ENCODE assay signal across 17 mouse cellular contexts in genomic region chr14:69545052-69545451, GRCm38 (mm10). TPM values are rescaled to one million over a fixed set of nuclear protein-coding genes. Genes with fewer than 3 reads are reported as not detected.
A peak's percentile ranks its signal among the peaks of the same experiment; 100 is the strongest.
ATAC-seq lines count a peak whose summit lies in the region.
"Had no signal": no experiment of that assay in that cellular context is flagged by ENCODE, and none has a peak within 500 bp of the region (broad histone marks: within the 10 kb centered on the region; RNA-seq: fewer than 3 reads in every experiment).

No protein-coding gene starts in this region.

- ATAC-seq in common myeloid progenitor, adult 5-6 weeks (replicated peaks; ENCODE audit: low read depth, poor library complexity, severe bottlenecking) = peak; percentile 58
- peak; percentile 70 for ATAC-seq in granulocyte monocyte progenitor cell, adult 5-6 weeks (replicated peaks; ENCODE audit: poor library complexity, severe bottlenecking)
- peak; percentile 29 to 40; a peak in 3 of 4 replicates for ATAC-seq in hematopoietic stem cell, adult 5-6 weeks (replicated peaks in 1 of 2; ENCODE audit: insufficient read depth in 1 of 2, low FRiP score in 2 of 2, low TSS enrichment in 1 of 2, low read depth in 1 of 2, poor library complexity in 2 of 2, severe bottlenecking in 2 of 2)
- ATAC-seq in megakaryocyte, adult 5-6 weeks (ENCODE audit: poor library complexity, severe bottlenecking) = peak; percentile 60
- peak; percentile 36 for ATAC-seq in megakaryocyte progenitor cell, adult 5-6 weeks (replicated peaks; ENCODE audit: poor library complexity)
- ATAC-seq in monocyte, adult 5-6 weeks (replicated peaks; ENCODE audit: insufficient number of reproducible peaks, low FRiP score, low TSS enrichment, poor library complexity, severe bottlenecking) = peak; percentile 16; the same call in 1 of the 2 replicates

RNA-seq across cellular contexts. Expression of gene Entpd4b, which starts 10.2 kb away (rescaled TPM):
- 11.1 and 16.2 TPM in 2 replicates for total RNA-seq in common myeloid progenitor, adult 5-6 weeks (2017)
- total RNA-seq in granulocyte monocyte progenitor cell, adult 5-6 weeks (2014; fragmentation: Nextera tagmentation) = 9.1 and 13.7 TPM in 2 replicates
- 7.5 and 10.0 TPM in 2 replicates for total RNA-seq in granulocyte monocyte progenitor cell, adult 5-6 weeks (2017)
- 16.2 and 22.6 TPM in 2 replicates for total RNA-seq in hematopoietic stem cell, adult 5-6 weeks (2017)
- 2.1 and 2.5 TPM in 2 replicates for total RNA-seq in megakaryocyte, adult 5-6 weeks (2015)
- total RNA-seq in megakaryocyte, adult 5-6 weeks (2017) = 1.1 and 2.5 TPM in 2 replicates
- 6.3 and 9.7 TPM in 2 replicates for total RNA-seq in megakaryocyte progenitor cell, adult 5-6 weeks (2015)
- total RNA-seq in megakaryocyte progenitor cell, adult 5-6 weeks (2017) = 8.6 and 10.2 TPM in 2 replicates
- total RNA-seq in monocyte, adult 5-6 weeks (2017) = 9.6 to 14.8 TPM (median 11.2 TPM) in 3 replicates

RNA-seq across cellular contexts. Expression of gene Gm27179, which starts 32.7 kb away (rescaled TPM):
- total RNA-seq in common myeloid progenitor, adult 5-6 weeks (2017) = 0.29 TPM in 1 of 2 replicates, not detected in the other
- not detected in 2 replicates for total RNA-seq in granulocyte monocyte progenitor cell, adult 5-6 weeks (2014; fragmentation: Nextera tagmentation)
- total RNA-seq in granulocyte monocyte progenitor cell, adult 5-6 weeks (2017) = 0.26 TPM in 1 of 2 replicates, not detected in the other
- not detected in 2 replicates for total RNA-seq in hematopoietic stem cell, adult 5-6 weeks (2017)
- not detected in 2 replicates for total RNA-seq in megakaryocyte, adult 5-6 weeks (2015)
- total RNA-seq in megakaryocyte, adult 5-6 weeks (2017) = not detected in 2 replicates
- not detected in 2 replicates for total RNA-seq in megakaryocyte progenitor cell, adult 5-6 weeks (2015)
- not detected in 2 replicates for total RNA-seq in megakaryocyte progenitor cell, adult 5-6 weeks (2017)
- not detected in 3 replicates for total RNA-seq in monocyte, adult 5-6 weeks (2017)
- total RNA-seq: adrenal gland, adult 18-20 months; adrenal gland, adult 2 months; adrenal gland, postnatal 10 days; adrenal gland, postnatal 14 days; adrenal gland, postnatal 25 days; adrenal gland, postnatal 36 days; adrenal gland, postnatal 4 days; CH12.LX; ES-E14; G1E; MEL had no signal

RNA-seq across cellular contexts. Expression of gene Gm16867, which starts 41.9 kb away (rescaled TPM):
- 0.49 and 5.1 TPM in 2 replicates for total RNA-seq in common myeloid progenitor, adult 5-6 weeks (2017)
- 5.6 and 10.2 TPM in 2 replicates for total RNA-seq in granulocyte monocyte progenitor cell, adult 5-6 weeks (2014; fragmentation: Nextera tagmentation)
- 5.9 and 7.8 TPM in 2 replicates for total RNA-seq in granulocyte monocyte progenitor cell, adult 5-6 weeks (2017)
- 2.9 and 8.7 TPM in 2 replicates for total RNA-seq in hematopoietic stem cell, adult 5-6 weeks (2017)
- total RNA-seq in megakaryocyte, adult 5-6 weeks (2015) = 2.5 and 3.4 TPM in 2 replicates
- 1.2 and 1.6 TPM in 2 replicates for total RNA-seq in megakaryocyte, adult 5-6 weeks (2017)
- 5.6 and 7.4 TPM in 2 replicates for total RNA-seq in megakaryocyte progenitor cell, adult 5-6 weeks (2015)
- total RNA-seq in megakaryocyte progenitor cell, adult 5-6 weeks (2017) = 8.0 and 11.4 TPM in 2 replicates
- 5.2 to 8.0 TPM (median 6.4 TPM) in 3 replicates for total RNA-seq in monocyte, adult 5-6 weeks (2017)
- total RNA-seq: CH12.LX, ES-E14, MEL had no signal

Comparison
In these comparisons a context has a peak if more than half of its experiments do, and no peak if none do; other contexts are left out.
1. Peak in every context shown above with its lines: ATAC-seq.
2. ATAC-seq: peak in every context shown above with its lines; median percentile 70 in granulocyte monocyte progenitor cell, adult 5-6 weeks; 60 in megakaryocyte, adult 5-6 weeks; 58 in common myeloid progenitor, adult 5-6 weeks; 36 in megakaryocyte progenitor cell, adult 5-6 weeks; 34 in hematopoietic stem cell, adult 5-6 weeks; 16 in monocyte, adult 5-6 weeks.